ENCODE assay signal across 21 mouse cellular contexts in the genomic region with DNA sequence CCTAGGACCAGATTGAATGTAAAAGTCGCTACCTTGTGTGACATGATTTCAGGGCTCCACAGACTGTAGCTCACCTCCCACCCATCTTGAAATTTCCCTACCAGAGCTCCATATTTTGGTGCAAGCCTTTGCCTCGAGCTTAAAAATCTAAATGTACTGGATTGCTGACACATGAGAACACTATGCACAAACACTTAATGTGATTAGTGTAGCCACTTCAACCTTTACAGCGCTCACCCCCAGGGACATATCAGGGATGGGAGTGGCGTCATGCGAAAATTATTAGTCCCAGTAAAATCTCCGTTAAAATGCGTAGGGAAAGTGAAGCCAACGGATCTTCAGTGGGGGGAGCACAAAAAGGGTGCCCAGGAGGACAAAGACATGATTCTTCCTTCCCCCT.
"Had no signal": no experiment of that assay in that cellular context is flagged by ENCODE, and none has a peak within 500 bp of the region (broad histone marks: within the 10 kb centered on the region; RNA-seq: fewer than 3 reads in every experiment).

No protein-coding gene starts in this region.

- H3K36me3 ChIP-seq: limb, embryonic 10.5 days; limb, embryonic 13.5 days; liver, embryonic 12.5 days; liver, embryonic 15.5 days; lung, embryonic 15.5 days; neural tube, embryonic 12.5 days; stomach, embryonic 15.5 days had no signal

- H3K4me3 ChIP-seq: layer of hippocampus, adult 2 months; limb, embryonic 10.5 days; limb, embryonic 13.5 days; liver, embryonic 12.5 days; liver, embryonic 15.5 days; lung, embryonic 15.5 days; neural tube, embryonic 12.5 days; stomach, embryonic 15.5 days had no signal

- H3K9me3 ChIP-seq: limb, embryonic 10.5 days; limb, embryonic 13.5 days; liver, embryonic 12.5 days; liver, embryonic 15.5 days; lung, embryonic 15.5 days; neural tube, embryonic 12.5 days; stomach, embryonic 15.5 days had no signal

- ATAC-seq: intestine, postnatal 0 days; liver, embryonic 12.5 days had no signal

- DNase-seq: kidney, adult 2 months; kidney, postnatal 25 days; layer of hippocampus, adult 9-11 months; liver; lung, adult 18-20 months; lung, postnatal 14 days; right cerebral cortex, adult 18-20 months; right cerebral cortex, postnatal 14 days; spleen, adult 18-20 months; thymus, postnatal 25 days had no signal

- H3K27ac ChIP-seq: kidney, postnatal 0 days; layer of hippocampus, adult 2 months; limb, embryonic 10.5 days; limb, embryonic 13.5 days; liver, embryonic 12.5 days; liver, embryonic 15.5 days; lung, embryonic 15.5 days; macrophage; neural tube, embryonic 12.5 days; stomach, embryonic 15.5 days had no signal

- H3K4me1 ChIP-seq: limb, embryonic 10.5 days; liver, embryonic 12.5 days; liver, embryonic 15.5 days; lung, embryonic 15.5 days; stomach, embryonic 15.5 days had no signal

- H3K27me3 ChIP-seq: liver, embryonic 12.5 days; liver, embryonic 15.5 days; lung, embryonic 15.5 days; neural tube, embryonic 12.5 days; stomach, embryonic 15.5 days had no signal

- H3K4me2 ChIP-seq: limb, embryonic 13.5 days; liver, embryonic 12.5 days; liver, embryonic 15.5 days; lung, embryonic 15.5 days; neural tube, embryonic 12.5 days; stomach, embryonic 15.5 days had no signal

- H3K9ac ChIP-seq: limb, embryonic 13.5 days; liver, embryonic 12.5 days; liver, embryonic 15.5 days; lung, embryonic 15.5 days; neural tube, embryonic 12.5 days; stomach, embryonic 15.5 days had no signal
